Mouse (Mus musculus): ENCODE measurements around the gene Rnf114. TPM values are rescaled to one million over a fixed set of nuclear protein-coding genes. Genes with fewer than 3 reads are reported as not detected.

The Rnf114 gene
- total RNA-seq, 2 experiments from 2014 or later = 57.9 to 58.9 TPM

DNA sequence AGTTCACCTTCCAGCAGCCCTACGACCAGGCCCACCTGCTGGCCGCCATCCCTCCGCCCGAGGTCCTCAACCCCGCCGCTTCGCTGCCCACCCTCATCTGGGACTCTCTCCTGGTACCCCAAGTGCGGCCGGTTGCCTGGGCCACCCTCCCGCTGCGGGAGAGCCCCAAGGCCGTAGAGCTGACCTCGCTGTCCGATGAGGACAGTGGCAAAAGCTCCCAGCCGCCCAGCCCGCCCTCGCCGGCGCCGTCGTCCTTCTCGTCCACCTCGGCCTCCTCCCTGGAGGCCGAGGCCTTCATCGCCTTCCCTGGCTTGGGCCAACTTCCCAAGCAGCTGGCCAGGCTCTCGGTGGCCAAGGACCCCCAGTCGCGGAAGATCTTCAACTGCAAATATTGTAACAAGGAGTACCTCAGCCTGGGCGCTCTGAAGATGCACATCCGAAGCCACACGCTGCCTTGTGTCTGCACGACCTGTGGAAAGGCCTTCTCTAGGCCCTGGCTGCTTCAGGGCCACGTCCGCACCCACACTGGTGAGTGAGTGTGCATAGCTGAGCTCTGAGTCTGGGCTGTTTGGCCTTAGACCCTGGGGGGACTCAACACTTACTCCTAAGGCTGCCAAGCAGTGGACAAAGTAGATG, 46.3 kb downstream of the Rnf114 start:
- no peak for DNase-seq (ENCODE audit: low spot score in 2 of 2)

DNA sequence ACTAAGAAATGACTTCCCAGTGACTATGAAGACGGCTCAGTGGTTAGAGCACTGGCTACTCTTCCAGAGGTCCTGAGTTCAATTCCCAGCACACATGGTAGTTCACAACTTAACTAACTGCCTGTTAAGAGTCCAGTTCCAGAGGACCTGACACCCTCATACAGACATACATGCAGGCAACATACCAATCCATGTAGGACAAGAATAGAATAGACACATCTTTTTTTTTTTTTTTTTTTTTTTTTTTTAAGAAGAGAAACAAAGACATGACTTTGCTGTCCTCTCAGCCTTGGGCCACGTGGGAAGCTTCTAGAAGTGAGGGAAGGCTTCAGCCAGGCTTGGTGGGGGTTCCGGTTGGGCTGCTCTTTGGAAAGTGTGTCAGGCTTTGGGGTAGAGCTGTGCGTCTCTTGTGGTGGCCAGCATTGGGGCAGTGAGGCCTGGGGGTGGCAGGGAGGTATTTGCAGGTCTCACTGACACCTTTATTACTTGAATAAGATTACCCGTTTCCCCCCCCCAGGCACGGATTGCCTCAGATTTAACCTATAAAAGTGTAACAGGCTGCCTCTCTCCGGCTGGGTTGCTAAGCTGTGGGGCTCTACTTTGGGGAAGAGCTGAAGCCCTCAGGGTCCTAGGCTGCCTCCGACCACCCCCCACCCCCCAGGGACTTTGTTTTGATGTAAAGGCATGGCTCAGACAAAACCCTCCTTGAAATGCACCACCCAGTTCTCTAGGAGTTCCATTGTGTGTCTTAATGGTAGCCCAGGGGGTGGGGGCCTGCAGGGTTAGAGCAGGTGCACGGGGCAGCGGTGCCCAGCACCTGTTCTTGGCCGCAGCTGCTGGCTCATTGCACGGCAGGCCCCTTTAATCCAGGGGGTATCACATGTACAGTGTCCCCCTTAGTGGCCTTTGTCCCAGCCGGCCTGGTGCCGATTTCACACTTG, 47.4 kb downstream of the Rnf114 start:
- DNase-seq (ENCODE audit: low spot score in 2 of 2) = no peak

DNA sequence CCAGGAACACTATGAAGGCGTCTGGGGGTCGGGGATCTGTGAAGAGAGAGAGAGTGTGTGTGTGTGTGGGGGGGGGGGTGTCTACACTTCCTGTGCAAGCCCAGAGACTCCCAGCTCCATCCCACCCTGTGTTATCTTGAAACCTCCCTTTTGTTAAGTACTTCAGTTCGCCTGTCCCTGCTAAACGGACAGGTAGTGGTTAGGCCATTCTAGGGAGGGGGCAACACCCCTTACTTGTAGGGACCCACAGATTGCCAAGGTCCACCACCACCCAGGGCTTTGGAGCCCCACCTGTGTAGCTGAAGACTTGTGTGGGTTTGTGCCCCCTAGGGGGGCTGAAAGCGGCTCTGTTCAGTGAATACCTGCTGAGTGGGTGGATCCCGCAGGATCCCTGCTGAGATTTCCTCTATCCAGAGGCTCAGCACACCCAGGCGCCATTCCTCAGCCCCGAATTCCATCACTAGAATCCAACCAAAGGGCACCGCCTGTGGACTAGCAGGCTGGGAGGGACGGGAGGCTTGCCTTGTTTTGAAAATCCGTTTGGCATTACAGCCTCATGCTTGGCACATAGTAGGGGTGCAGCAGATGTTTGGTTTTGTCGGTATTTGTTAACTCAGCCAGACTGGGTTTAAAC, 48.1 kb downstream of the Rnf114 start:
- DNase-seq (ENCODE audit: low spot score in 2 of 2) = no peak

- DNase-seq (ENCODE audit: low spot score in 2 of 2) = no peak
Measured at GRCm38 (mm10) chr2:167541324-167541723, 48.9 kb downstream of the Rnf114 start.

- DNase-seq (ENCODE audit: low spot score in 2 of 2) = no peak
Measured at GRCm38 (mm10) chr2:167541761-167542160, 49.3 kb downstream of the Rnf114 start.

- DNase-seq (ENCODE audit: low spot score in 2 of 2) = no peak
Measured at GRCm38 (mm10) chr2:167542361-167542760, 49.9 kb downstream of the Rnf114 start.

DNA sequence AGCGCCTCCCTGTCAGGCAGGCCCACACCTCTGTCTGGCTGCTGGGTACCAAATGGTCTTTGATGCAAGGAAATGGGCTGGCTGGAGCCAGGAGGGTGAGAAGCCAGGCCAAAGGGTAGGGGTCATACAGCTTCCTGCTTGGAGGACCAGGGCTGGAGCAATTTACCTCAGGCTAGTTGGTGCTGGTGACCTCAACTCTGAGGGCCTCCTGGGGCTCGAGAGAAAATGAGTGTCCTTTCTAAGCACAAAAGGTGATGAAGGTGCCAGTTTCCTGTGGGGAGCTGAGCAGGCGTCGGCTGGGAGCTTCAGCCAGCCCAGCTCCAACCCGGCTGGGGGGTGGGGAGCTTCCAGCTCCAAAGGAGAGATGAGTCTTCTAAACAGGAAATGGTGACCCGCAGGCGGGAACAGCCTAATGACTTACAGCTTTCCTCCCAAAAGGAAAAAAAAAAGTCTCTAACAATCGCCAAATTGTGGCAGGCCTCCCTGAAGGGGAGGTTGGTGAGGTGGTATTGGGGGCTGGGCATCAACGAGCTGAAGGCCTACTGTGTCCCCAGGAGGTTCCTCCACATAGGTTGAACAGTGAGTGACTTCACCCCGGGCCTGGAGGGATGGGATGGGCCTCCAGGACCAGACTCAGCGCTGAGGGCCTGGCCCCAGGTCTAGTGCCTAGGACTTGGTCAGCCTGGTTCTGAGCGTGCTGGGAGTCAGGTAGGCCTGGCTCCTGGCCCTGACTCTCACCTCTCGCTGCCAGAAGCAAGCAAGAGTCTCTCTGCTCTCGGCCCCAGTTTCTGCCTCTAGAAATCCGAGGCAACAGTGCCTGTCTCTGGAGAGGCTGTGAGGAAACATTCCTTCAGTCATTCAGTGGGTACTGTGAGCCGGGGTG, 50.9 kb downstream of the Rnf114 start:
- DNase-seq (ENCODE audit: low spot score in 2 of 2) = no peak

DNA sequence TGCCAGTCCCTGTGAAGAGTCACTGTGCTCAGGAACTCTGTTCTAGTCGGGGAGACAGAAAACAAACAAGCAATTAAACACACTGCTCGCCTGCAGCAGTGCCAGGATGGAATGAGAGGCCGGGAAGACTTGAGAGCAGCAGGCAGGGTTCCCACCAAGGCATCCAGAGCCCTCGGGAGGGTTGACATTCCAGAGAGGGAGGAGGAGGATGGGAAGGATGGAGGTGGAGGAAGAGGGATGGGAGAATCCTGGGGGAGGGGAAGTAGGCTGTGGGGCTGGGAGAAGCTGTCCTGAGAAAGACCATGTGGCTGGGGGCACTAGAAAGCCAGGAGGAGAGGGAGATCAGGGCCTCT, 51.5 kb downstream of the Rnf114 start:
- DNase-seq (ENCODE audit: low spot score in 2 of 2) = no peak

DNA sequence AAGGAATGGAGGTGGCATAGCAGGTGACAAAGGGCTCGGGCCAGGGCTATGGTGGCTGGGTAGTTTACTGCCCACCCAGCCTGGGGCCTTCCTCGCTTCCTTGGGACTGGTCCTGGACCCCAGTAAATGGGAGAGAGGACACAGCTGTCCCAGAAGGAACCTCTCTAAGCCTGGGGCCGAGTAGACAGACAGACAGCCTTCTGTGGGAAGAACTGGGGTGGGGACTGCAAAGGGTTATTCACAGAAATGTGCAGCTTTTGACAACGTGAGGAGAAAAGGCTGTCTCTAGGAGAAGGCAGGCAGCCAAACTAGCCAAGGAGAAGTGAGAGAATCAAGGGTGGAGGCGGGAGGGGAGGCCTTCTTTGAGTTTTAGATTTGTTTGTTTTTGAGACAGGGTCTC, 52.0 kb downstream of the Rnf114 start:
- DNase-seq (ENCODE audit: low spot score in 2 of 2) = no peak

GRCm38 (mm10) chr2:167546447-167547195, 54.2 kb downstream of the Rnf114 start:
- no peak for DNase-seq (ENCODE audit: low spot score in 2 of 2)

GRCm38 (mm10) chr2:167547444-167547843, 55.0 kb downstream of the Rnf114 start:
- DNase-seq (ENCODE audit: low spot score in 2 of 2) = no peak

DNA sequence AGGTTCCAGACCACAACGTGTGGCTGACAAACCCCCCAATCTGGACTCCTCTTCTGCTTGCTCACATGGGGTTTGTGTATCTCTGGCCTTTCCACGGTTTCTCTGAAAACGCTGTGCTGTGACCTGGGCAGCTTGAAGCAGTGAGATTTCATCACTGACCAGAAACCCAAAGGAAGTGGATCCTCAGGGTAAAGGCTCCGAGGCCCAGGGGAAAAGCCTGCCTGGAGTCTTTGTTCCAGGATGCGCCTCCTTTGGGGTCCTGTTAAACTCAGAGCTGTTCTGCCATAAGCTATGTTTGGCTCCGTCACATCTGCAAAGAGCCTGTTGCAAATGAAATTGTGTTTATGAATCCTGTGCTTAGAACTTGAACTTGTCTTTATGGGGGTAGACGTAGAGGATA, 56.5 kb downstream of the Rnf114 start:
- DNase-seq (ENCODE audit: low spot score in 2 of 2) = no peak

DNA sequence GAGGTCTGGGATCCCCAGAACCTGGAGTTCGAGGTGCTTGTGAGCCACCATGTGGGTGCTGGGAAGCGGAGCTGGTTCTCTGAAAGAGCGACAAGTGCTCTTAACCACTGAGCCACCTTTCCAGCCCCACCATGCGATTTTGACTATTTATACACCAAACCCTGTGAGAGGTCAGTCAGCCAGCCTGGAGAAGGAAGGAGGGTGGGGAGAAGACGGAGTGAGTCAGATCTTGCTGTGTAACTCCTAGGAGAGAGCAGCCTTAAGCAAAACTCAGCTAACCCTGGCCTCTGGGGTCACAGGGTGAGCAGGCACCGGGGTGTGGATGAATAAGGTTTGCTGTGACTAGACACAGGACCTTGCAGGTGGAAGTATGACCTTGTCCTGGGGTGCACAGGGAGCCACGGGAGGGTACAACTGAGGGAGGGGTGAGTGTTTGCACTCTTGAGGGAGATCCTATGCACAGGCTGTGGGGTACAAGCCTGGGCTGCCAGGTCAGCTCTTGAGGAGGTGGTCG, 58.0 kb downstream of the Rnf114 start:
- no peak for DNase-seq (ENCODE audit: low spot score in 2 of 2)

DNA sequence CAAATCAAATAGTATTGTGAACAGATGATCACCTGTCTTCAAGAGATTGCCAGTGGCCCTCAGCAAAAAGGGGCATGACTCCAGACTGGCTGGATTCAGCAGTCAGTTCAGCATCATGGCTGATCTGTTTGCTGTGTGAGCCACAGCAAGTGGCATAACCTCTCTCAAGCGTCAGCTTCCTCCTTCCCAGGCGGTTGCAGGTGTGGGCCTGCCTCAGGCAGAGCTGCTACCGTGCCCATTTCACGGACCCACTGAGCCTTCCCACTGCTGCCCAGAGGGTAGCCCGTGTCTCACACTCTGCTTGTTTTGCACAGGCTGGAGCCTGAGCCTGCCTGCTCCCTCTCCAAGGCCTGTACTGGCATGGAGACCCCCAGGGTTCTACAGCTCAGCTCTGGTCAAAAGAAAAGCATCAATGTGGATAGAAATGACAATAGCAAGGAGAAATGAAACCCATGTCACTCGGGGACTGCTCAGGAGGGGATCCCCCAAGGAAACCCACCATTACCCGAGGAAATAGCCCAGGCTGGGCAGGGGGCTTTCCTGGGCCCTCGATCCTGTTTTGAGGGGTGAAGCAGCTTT, 59.0 kb downstream of the Rnf114 start:
- DNase-seq (ENCODE audit: low spot score in 2 of 2) = no peak

DNA sequence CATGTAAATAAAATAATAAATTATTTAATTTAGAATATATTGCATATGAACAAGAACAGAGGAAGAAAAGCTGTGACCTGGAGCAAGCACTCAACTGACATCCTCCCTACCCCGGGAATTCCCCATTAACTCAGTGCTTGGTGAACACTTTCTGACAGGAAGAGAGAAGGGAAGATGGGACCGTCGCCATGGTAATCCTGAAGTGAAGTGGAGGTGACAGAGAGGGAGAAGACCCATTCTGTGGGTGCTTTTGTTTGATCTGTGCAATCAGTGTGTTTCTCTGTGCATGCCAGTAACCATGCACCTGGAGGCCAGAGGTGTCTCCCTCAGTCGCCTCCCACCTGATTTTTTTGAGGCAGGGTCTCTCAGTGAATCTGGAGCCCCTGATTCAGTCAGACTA, 59.8 kb downstream of the Rnf114 start:
- DNase-seq (ENCODE audit: low spot score in 2 of 2) = no peak

GRCm38 (mm10) chr2:167552927-167553402, 60.5 kb downstream of the Rnf114 start:
- DNase-seq (ENCODE audit: low spot score in 2 of 2) = no peak

- no peak for DNase-seq (ENCODE audit: low spot score in 2 of 2)
Measured at GRCm38 (mm10) chr2:167555766-167556165, 63.3 kb downstream of the Rnf114 start.

- DNase-seq (ENCODE audit: low spot score in 2 of 2) = no peak
Measured at GRCm38 (mm10) chr2:167559413-167559812, 67.0 kb downstream of the Rnf114 start.

DNA sequence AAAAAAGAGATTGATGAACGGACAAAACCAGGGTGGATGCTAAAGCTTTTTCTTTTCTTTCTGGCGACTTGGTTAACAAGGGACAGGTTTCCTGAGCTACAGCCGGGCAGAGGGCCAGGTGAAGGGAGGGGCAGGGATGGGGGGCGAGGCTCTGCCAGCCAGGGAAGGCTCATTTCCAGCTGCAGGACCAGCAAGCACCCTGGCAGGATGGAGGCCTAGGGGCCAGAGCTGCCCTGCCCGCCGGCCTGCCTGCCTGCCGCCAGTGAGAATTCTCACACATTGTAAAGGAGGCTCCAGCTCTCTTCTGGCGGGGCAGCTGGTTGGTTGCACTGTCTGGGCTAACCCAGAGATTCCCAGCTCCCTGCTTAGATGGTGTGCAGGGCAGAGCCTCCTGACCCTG, 69.7 kb downstream of the Rnf114 start:
- DNase-seq (ENCODE audit: low spot score in 2 of 2) = no peak

DNA sequence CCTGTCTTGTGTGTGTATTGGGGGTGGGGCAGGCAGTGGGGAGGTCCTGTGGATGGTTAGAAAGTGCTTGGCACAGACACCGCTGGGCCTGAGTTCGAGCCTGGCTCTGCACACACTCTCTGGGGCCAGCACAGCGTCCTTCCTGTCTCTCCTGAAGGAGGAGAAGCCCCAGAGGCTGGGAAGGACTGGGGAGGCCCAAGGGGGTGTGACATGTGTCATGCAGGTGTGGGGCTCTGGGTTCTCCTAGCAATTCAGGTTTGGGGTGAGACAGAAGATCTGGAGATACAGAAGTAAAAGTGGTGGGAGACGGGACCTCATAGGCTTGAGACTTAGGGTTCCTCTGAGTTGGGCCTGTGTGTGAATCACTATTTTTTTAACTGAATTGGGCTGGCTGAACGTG, 70.6 kb downstream of the Rnf114 start:
- DNase-seq (ENCODE audit: low spot score in 2 of 2) = no peak

Data from left cerebral cortex, adult 18-20 months (tissue).